Mouse (Mus musculus) neural tube, embryonic 15.5 days (tissue): ENCODE measurements around the gene Rgs19. TPM values are rescaled to one million over a fixed set of nuclear protein-coding genes. Genes with fewer than 3 reads are reported as not detected.

Experiments
- ATAC-seq: fragments of 200-750 bp; cut with Nextera tagmentation; 2 replicates; pipeline ENCODE4 v1.8.0; 2017; ENCODE audit warnings: mild to moderate bottlenecking, moderate TSS enrichment, moderate library complexity; ENCODE audit not compliant: low FRiP score
- H3K27ac ChIP-seq: fragments of 300-500 bp; sonication (generic); replicated peaks from 2 replicates; pipeline ENCODE4 v1.5.1; 2015; ENCODE audit warnings: mild to moderate bottlenecking, inconsistent platforms
- H3K27me3 ChIP-seq: fragments of 300-500 bp; sonication (generic); replicated peaks from 2 replicates; pipeline ENCODE4 v1.6.1; 2015; ENCODE audit warnings: inconsistent platforms
- H3K36me3 ChIP-seq: fragments of 300-500 bp; sonication (generic); 2 replicates; pipeline ENCODE4 v1.6.1; 2015; ENCODE audit warnings: inconsistent platforms
- H3K4me1 ChIP-seq: fragments of 300-500 bp; sonication (generic); 2 replicates; pipeline ENCODE4 v1.6.1; 2015; ENCODE audit warnings: inconsistent platforms
- H3K4me2 ChIP-seq: fragments of 300-500 bp; sonication (generic); 2 replicates; pipeline ENCODE4 v1.6.1; 2015; ENCODE audit warnings: inconsistent platforms, mild to moderate bottlenecking, moderate library complexity
- H3K4me3 ChIP-seq: fragments of 300-500 bp; sonication (generic); replicated peaks from 2 replicates; pipeline ENCODE4 v1.5.1; 2015; ENCODE audit warnings: mild to moderate bottlenecking, inconsistent platforms
- H3K9ac ChIP-seq: fragments of 300-500 bp; sonication (generic); replicated peaks from 2 replicates; pipeline ENCODE4 v1.6.1; 2015; ENCODE audit warnings: mild to moderate bottlenecking, inconsistent platforms
- H3K9me3 ChIP-seq: fragments of 300-500 bp; sonication (generic); replicated peaks from 2 replicates; pipeline ENCODE4 v1.6.1; 2016; ENCODE audit warnings: inconsistent platforms
- WGBS: fragments of 180-500 bp; shearing (Covaris S2); methylation state at CpG from one replicate; pipeline ENCODE4 v1.1.7; 2015; ENCODE audit warnings: mixed read lengths; 5-methylcytosine and 5-hydroxymethylcytosine counted together
- polyA plus RNA-seq: library from polyadenylated mRNA; unstranded; fragments of >200 nt; fragmentation: Nextera tagmentation; extraction: Ambion mirVana; gene quantifications from 2 replicates; pipeline ENCODE4 v1.2.1, GENCODE M21; 2015

Gene Rgs19
- 66.4 and 68.1 TPM in 2 replicates for polyA plus RNA-seq

DNA sequence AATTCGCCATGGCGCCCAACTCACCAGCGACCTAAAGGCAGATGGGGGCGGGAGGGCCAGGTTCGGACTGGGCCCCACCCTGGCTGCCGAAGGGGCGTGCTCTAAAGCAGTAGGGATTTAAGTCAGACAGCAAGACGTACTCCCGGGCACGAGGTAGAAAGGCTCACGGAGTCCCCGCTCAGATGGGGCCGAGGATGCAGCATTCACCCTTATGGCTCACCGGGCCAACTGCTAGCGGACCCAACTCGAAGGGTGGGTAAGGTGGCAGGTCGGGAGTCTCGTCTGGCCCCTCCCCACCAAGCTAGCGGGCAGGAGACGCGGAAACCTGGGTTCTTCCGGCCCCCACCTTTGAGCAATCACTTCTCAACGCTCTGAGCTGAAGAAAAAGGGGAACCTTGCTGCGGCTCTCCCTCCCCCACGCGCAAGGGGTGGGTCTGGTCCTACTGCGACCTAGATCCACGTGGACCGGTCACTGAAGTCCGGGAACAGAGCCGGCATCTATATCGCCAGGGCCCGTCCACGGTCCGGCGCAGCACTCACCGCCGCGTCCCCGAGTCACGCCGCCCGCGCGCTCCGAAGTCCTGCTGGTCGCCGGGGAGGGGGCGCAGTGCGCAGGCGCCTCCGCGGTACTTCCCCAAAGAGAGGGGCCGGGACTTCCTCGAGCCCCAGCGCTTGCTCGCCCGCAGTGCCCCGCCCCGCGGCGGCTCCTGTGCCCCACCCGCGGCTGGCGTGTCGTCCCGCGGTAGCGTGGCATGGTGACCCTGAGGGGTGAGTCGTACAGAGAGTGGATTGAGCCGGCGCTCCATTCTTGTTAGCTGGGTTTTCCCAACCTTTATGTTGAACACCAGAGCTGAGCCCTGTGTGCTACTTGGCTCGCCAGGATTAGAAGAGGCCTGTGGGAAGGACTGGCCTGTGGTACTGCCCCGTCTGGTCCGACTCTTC lies at the start of gene Rgs19:
Rgs19 (minus strand) TSS at position 639 of the 942 bp plus-strand sequence.
- Histone ChIP-seq H3K4me1 (peaks cover 36% of the 10 kb centered on the region), H3K4me2 (peak within 1 kb of the TSS; percentile 97), H3K27me3 (no peaks in the 10 kb centered on the region), H3K36me3 (peaks cover 11% of the 10 kb centered on the region), H3K9me3 (no peaks in the 10 kb centered on the region), H3K9ac (peak within 1 kb of the TSS; percentile 78), H3K4me3 (peak within 1 kb of the TSS; percentile 71), H3K27ac (peak within 1 kb of the TSS; percentile 80)
- under 1% methylated on average over 61 of the region's 75 CpGs for whole genome bisulfite sequencing
- ATAC-seq, result peak; percentile 89

- Histone ChIP-seq H3K4me3 (no peak overlapping the region), H3K36me3 (peaks cover 6% of the 10 kb centered on the region; the same call in 1 of the 2 replicates), H3K27ac (no peak overlapping the region), H3K9ac (no peak overlapping the region), H3K9me3 (no peaks in the 10 kb centered on the region), H3K4me2 (no peak overlapping the region), H3K4me1 (peaks cover 6% of the 10 kb centered on the region; the same call in 1 of the 2 replicates), H3K27me3 (no peaks in the 10 kb centered on the region)
- WGBS, result 42% methylated on average over 3 of the region's 3 CpGs
- ATAC-seq, result no peak
Measured at GRCm38 (mm10) chr2:181730051-181730450, 36.3 kb upstream of the Rgs19 start.

GRCm38 (mm10) chr2:181727659-181728262 lies 34.0 kb upstream of the Rgs19 start:
- H3K27ac ChIP-seq, result no peak overlapping the region
- no peak overlapping the region for H3K4me2 ChIP-seq
- WGBS, result 37% methylated on average over 9 of the region's 9 CpGs
- no peak overlapping the region for H3K4me3 ChIP-seq
- ATAC-seq, result no peak
- no peak overlapping the region for H3K9ac ChIP-seq
- no peaks in the 10 kb centered on the region for H3K27me3 ChIP-seq
- peaks cover 16% of the 10 kb centered on the region for H3K36me3 ChIP-seq
- H3K4me1 ChIP-seq, result peaks cover 7% of the 10 kb centered on the region; the same call in 1 of the 2 replicates
- H3K9me3 ChIP-seq, result no peaks in the 10 kb centered on the region

GRCm38 (mm10) chr2:181722213-181722612 lies 28.4 kb upstream of the Rgs19 start:
- Histone ChIP-seq H3K9me3 (no peaks in the 10 kb centered on the region), H3K27ac (no peak overlapping the region), H3K27me3 (no peaks in the 10 kb centered on the region), H3K4me3 (no peak overlapping the region), H3K36me3 (peaks cover 37% of the 10 kb centered on the region), H3K4me2 (no peak overlapping the region), H3K9ac (no peak overlapping the region), H3K4me1 (peaks cover 16% of the 10 kb centered on the region)
- WGBS, result 16% methylated on average over 3 of the region's 3 CpGs
- ATAC-seq, result no peak

DNA sequence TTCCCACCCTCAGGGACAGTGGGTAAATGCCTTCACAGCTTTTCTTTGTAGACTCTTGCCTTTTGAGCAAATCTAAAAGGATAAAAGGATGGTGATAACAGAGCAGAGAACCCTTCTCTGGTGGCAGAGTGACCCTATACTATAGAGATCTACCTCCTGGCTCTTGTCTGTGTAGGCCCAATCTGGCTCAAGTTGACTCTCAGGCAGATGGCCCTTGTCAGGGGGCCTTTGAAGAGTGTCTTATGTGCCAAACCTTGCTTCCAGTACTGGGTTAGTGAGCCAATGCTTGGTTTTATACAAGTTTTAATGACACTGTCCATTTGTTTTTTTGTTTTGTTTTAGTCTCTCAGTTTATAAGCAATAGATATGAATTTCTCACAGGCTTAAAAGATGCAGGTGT lies 27.4 kb upstream of the Rgs19 start:
- H3K4me1 ChIP-seq, result peaks cover 26% of the 10 kb centered on the region
- no peak overlapping the region for H3K27ac ChIP-seq
- no peaks in the 10 kb centered on the region for H3K27me3 ChIP-seq
- no peak overlapping the region for H3K4me3 ChIP-seq
- no peak overlapping the region for H3K4me2 ChIP-seq
- H3K36me3 ChIP-seq, result peaks cover 37% of the 10 kb centered on the region
- no peak overlapping the region for H3K9ac ChIP-seq
- no peaks in the 10 kb centered on the region for H3K9me3 ChIP-seq
- no peak for ATAC-seq

DNA sequence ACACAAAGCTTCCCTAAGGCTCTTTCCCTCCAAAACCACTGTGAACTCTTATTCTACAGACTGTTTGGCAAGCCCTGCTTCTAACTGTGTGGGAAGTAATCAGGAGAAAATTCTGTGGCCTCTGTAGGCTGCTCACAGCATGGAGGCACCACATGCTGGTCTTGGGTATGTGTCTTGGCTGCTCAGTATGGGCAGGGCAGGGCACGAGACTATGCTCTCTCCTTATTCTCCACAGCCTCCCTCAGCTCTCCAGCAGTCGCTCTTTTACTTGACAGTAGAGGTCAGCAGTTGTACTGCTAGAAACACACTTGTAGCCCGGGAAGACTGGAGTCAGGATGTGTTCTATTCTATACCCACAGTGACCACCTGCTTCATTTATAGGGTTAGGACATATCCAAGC lies 26.3 kb upstream of the Rgs19 start:
- Histone ChIP-seq H3K4me3 (no peak overlapping the region), H3K9ac (no peak overlapping the region; the same call in 1 of the 2 replicates), H3K9me3 (no peaks in the 10 kb centered on the region), H3K36me3 (peaks cover 37% of the 10 kb centered on the region), H3K27me3 (no peaks in the 10 kb centered on the region), H3K27ac (no peak overlapping the region), H3K4me1 (peaks cover 33% of the 10 kb centered on the region), H3K4me2 (no peak overlapping the region)
- WGBS, result 34% methylated on average over 3 of the region's 3 CpGs
- ATAC-seq, result no peak

- Histone ChIP-seq H3K9ac (no peak overlapping the region), H3K4me3 (peak overlapping the region; percentile 57), H3K4me1 (peaks cover 49% of the 10 kb centered on the region), H3K9me3 (no peaks in the 10 kb centered on the region), H3K27me3 (no peaks in the 10 kb centered on the region), H3K4me2 (peak overlapping the region; percentile 74), H3K27ac (no peak overlapping the region), H3K36me3 (peaks cover 28% of the 10 kb centered on the region)
- 43% methylated on average over 3 of the region's 3 CpGs for whole genome bisulfite sequencing
- no peak for ATAC-seq
Measured at GRCm38 (mm10) chr2:181716991-181717390, 23.2 kb upstream of the Rgs19 start.

DNA sequence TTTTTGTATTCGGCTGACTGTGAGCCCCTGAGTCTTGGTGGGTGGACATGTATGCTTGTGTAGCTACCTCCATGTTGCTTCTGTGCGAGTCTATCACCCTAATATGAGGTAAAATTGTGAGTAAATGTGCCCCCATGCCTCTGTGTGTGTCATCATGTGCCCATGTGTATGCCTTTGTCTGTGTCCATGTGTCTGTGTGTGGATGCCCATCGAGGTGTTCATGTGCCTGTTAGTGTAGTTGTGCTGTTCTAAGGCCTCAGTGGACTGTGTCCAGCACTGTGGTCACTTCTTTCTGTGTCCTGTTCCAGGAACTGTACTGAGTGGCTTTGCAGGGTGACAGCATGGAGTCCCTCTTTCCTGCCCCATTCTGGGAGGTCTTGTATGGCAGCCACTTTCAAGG lies 21.6 kb upstream of the Rgs19 start:
- Histone ChIP-seq H3K27me3 (no peaks in the 10 kb centered on the region), H3K36me3 (peaks cover 19% of the 10 kb centered on the region), H3K9ac (peak overlapping the region; percentile 65), H3K4me1 (peaks cover 47% of the 10 kb centered on the region), H3K4me2 (peak overlapping the region; percentile 74), H3K4me3 (peak overlapping the region; percentile 57), H3K9me3 (no peaks in the 10 kb centered on the region), H3K27ac (peak overlapping the region; percentile 88)
- ATAC-seq, result peak; percentile 21; the same call in 1 of the 2 replicates
- 59% methylated on average over 3 of the region's 3 CpGs for WGBS

GRCm38 (mm10) chr2:181714903-181715326 lies 21.1 kb upstream of the Rgs19 start, which contains the start of gene Oprl1:
Gene Oprl1 (plus strand): TSS chr2:181715016.
- peak; percentile 76 for ATAC-seq
- H3K27ac ChIP-seq, result peak within 1 kb of the TSS; percentile 88
- H3K4me2 ChIP-seq, result peak within 1 kb of the TSS; percentile 74
- peaks cover 14% of the 10 kb centered on the region for H3K36me3 ChIP-seq
- no peaks in the 10 kb centered on the region for H3K9me3 ChIP-seq
- H3K27me3 ChIP-seq, result no peaks in the 10 kb centered on the region
- WGBS, result under 1% methylated on average over 7 of the region's 7 CpGs
- peak within 1 kb of the TSS; percentile 57 for H3K4me3 ChIP-seq
- H3K4me1 ChIP-seq, result peaks cover 42% of the 10 kb centered on the region
- H3K9ac ChIP-seq, result peak within 1 kb of the TSS; percentile 65

- H3K4me3 ChIP-seq, result no peak overlapping the region
Measured at GRCm38 (mm10) chr2:181713749-181714148, 20.0 kb upstream of the Rgs19 start.

DNA sequence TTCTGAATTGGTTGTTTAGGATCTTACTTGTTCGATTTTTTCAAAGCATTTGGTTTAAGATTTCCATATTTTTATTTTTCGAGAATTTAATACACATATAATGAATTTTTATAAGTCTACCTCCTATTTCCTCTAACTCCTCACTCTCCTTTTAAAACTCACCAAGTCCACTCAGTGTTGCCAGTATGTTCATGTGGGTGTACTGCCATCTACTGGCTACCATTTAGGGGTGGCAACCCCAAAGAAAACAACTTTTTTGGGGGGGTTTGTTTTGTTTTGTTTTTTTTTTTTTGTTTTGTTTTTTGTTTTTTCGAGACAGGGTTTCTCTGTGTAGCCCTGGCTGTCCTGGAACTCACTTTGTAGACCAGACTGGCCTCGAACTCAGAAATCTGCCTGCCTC lies 12.9 kb upstream of the Rgs19 start:
- ATAC-seq, result no peak
- H3K36me3 ChIP-seq, result no peaks in the 10 kb centered on the region
- H3K27ac ChIP-seq, result no peak overlapping the region

More at GRCm38 (mm10) chr2:181713749-181714148, 20.0 kb upstream of the Rgs19 start:
- peak overlapping the region; percentile 74 for H3K4me2 ChIP-seq
- peaks cover 41% of the 10 kb centered on the region for H3K4me1 ChIP-seq
- H3K9me3 ChIP-seq, result no peaks in the 10 kb centered on the region
- ATAC-seq, result peak; percentile 82
- peaks cover 3% of the 10 kb centered on the region for H3K36me3 ChIP-seq
- H3K9ac ChIP-seq, result no peak overlapping the region; the same call in 1 of the 2 replicates
- 39% methylated on average over 1 of the region's 1 CpGs for WGBS
- no peaks in the 10 kb centered on the region for H3K27me3 ChIP-seq
- peak overlapping the region; percentile 88 for H3K27ac ChIP-seq

More for the DNA sequence above, 12.9 kb upstream of the Rgs19 start:
- no peaks in the 10 kb centered on the region for H3K4me1 ChIP-seq
- H3K9me3 ChIP-seq, result no peaks in the 10 kb centered on the region
- H3K4me2 ChIP-seq, result no peak overlapping the region
- H3K4me3 ChIP-seq, result no peak overlapping the region
- no peak overlapping the region for H3K9ac ChIP-seq
- WGBS, result 34% methylated on average over 4 of the region's 4 CpGs
- 0 out of 2 replicates have a peak, but pooled peaks cover 2% of the 10 kb centered on the region for H3K27me3 ChIP-seq
